Mouse (Mus musculus) c-Kit-positive CD71-positive TER-119-positive erythroid progenitor cells, embryonic 14.5 days (primary cell): ENCODE data around the gene Med13l.

Experiments used
- DNase-seq: peaks from one replicate; pipeline ENCODE4 v3.0.0-alpha.2; 2013; ENCODE audit warnings: low spot score

Med13l gene

GRCm38 (mm10) chr5:118560385-118561085 lies at the start of gene Med13l:
Gene Med13l, plus strand, starts transcription at chr5:118560679.
- peak; percentile 26 for DNase-seq

- no peak for DNase-seq
These were observed 49.5 kb upstream of the Med13l start for GRCm38 (mm10) chr5:118510969-118511368.

GRCm38 (mm10) chr5:118513005-118513404 lies 47.5 kb upstream of the Med13l start:
- no peak for DNase-seq

GRCm38 (mm10) chr5:118513629-118514526 lies 46.6 kb upstream of the Med13l start:
- no peak for DNase-seq

GRCm38 (mm10) chr5:118514527-118514831 lies 46.0 kb upstream of the Med13l start:
- DNase-seq: no peak

GRCm38 (mm10) chr5:118514842-118515241 lies 45.6 kb upstream of the Med13l start:
- DNase-seq: no peak

GRCm38 (mm10) chr5:118515280-118515721 lies 45.2 kb upstream of the Med13l start:
- no peak for DNase-seq

GRCm38 (mm10) chr5:118516066-118516465 lies 44.4 kb upstream of the Med13l start:
- DNase-seq: no peak

GRCm38 (mm10) chr5:118516470-118516869 lies 44.0 kb upstream of the Med13l start:
- DNase-seq: no peak

GRCm38 (mm10) chr5:118520457-118520856 lies 40.0 kb upstream of the Med13l start:
- DNase-seq: no peak

GRCm38 (mm10) chr5:118524400-118524799 lies 36.1 kb upstream of the Med13l start:
- no peak for DNase-seq

GRCm38 (mm10) chr5:118525634-118526033 lies 34.8 kb upstream of the Med13l start:
- DNase-seq: no peak

GRCm38 (mm10) chr5:118526504-118526903 lies 34.0 kb upstream of the Med13l start:
- no peak for DNase-seq

GRCm38 (mm10) chr5:118529241-118529640 lies 31.2 kb upstream of the Med13l start:
- no peak for DNase-seq

GRCm38 (mm10) chr5:118532125-118532524 lies 28.4 kb upstream of the Med13l start:
- DNase-seq: no peak

- no peak for DNase-seq
These were observed 27.8 kb upstream of the Med13l start for GRCm38 (mm10) chr5:118532659-118533058.

GRCm38 (mm10) chr5:118534407-118534921 lies 26.0 kb upstream of the Med13l start:
- no peak for DNase-seq

GRCm38 (mm10) chr5:118535130-118535529 lies 25.3 kb upstream of the Med13l start:
- no peak for DNase-seq

- no peak for DNase-seq
These were observed 22.0 kb upstream of the Med13l start for GRCm38 (mm10) chr5:118538487-118538886.

- no peak for DNase-seq
These were observed 16.7 kb upstream of the Med13l start for GRCm38 (mm10) chr5:118543816-118544215.

- DNase-seq: no peak
These were observed 10.0 kb upstream of the Med13l start for GRCm38 (mm10) chr5:118550493-118550892.

- DNase-seq: no peak
These were observed 7.2 kb upstream of the Med13l start for GRCm38 (mm10) chr5:118553290-118553689.

- peak; percentile 22 for DNase-seq
These were observed 5.2 kb upstream of the Med13l start for GRCm38 (mm10) chr5:118555305-118555704.
